Mouse (Mus musculus): ENCODE data around the gene Cdkl4. TPM values are rescaled to one million over a fixed set of nuclear protein-coding genes. Genes with fewer than 3 reads are reported as not detected.
"Not testable (repeated sequence)": the region's sequence is repeated elsewhere in the genome, so short reads cannot be mapped to it uniquely, and the experiment has no call there.

Gene Cdkl4
- polyA plus RNA-seq, 1 experiment = 18.3 TPM

GRCm38 (mm10) chr17:80575008-80575407 is 2.6 kb downstream of the Cdkl4 start:
- TF ChIP-seq POLR2A (IDR thresholded peaks at IDR 0.05; ENCODE audit: control insufficient read depth, low read depth, low read length) = no peak
- Histone ChIP-seq H3K4me1 (ENCODE audit: control insufficient read depth, insufficient read depth, low read length) (peaks cover 9% of the 10 kb centered on the region), H3K36me3 (ENCODE audit: control insufficient read depth, insufficient read depth, low read length) (no peaks in the 10 kb centered on the region; the same call in 1 of the 2 replicates)

GRCm38 (mm10) chr17:80574471-80574965 is 3.1 kb downstream of the Cdkl4 start:
- H3K36me3 ChIP-seq (ENCODE audit: control insufficient read depth, insufficient read depth, low read length) = no peaks in the 10 kb centered on the region; the same call in 1 of the 2 replicates
- H3K27ac ChIP-seq (ENCODE audit: control insufficient read depth, insufficient read depth, low read depth, low read length) = no peak overlapping the region
- TF ChIP-seq CTCF (IDR thresholded peaks at IDR 0.05; ENCODE audit: control insufficient read depth, insufficient read depth, insufficient replicate concordance, low read depth, low read length) (no peak), POLR2A (IDR thresholded peaks at IDR 0.05; ENCODE audit: control insufficient read depth, low read depth, low read length) (no peak)
- H3K27me3 ChIP-seq (ENCODE audit: control insufficient read depth, insufficient read depth, low read length) = no peaks in the 10 kb centered on the region
- H3K4me1 ChIP-seq (ENCODE audit: control insufficient read depth, insufficient read depth, low read length) = peaks cover 9% of the 10 kb centered on the region
- no peak overlapping the region for H3K4me3 ChIP-seq (ENCODE audit: control insufficient read depth, low read depth, low read length)

More at GRCm38 (mm10) chr17:80575008-80575407, 2.6 kb downstream of the Cdkl4 start:
- Histone ChIP-seq H3K27me3 (ENCODE audit: control insufficient read depth, insufficient read depth, low read length) (no peaks in the 10 kb centered on the region), H3K4me3 (ENCODE audit: control insufficient read depth, low read depth, low read length) (peak overlapping the region; percentile 72), H3K27ac (ENCODE audit: control insufficient read depth, insufficient read depth, low read depth, low read length) (no peak overlapping the region)

- no peaks in the 10 kb centered on the region for H3K27me3 ChIP-seq (ENCODE audit: control insufficient read depth, insufficient read depth, low read length)
- no peaks in the 10 kb centered on the region; the same call in 1 of the 2 replicates for H3K36me3 ChIP-seq (ENCODE audit: control insufficient read depth, insufficient read depth, low read length)
- peaks cover 6% of the 10 kb centered on the region; the same call in 1 of the 2 replicates for H3K4me1 ChIP-seq (ENCODE audit: control insufficient read depth, insufficient read depth, low read length)
- no peak overlapping the region for H3K27ac ChIP-seq (ENCODE audit: control insufficient read depth, insufficient read depth, low read depth, low read length)
- no peak overlapping the region for H3K4me3 ChIP-seq (ENCODE audit: control insufficient read depth, low read depth, low read length)
- TF ChIP-seq CTCF (IDR thresholded peaks at IDR 0.05; ENCODE audit: control insufficient read depth, insufficient read depth, insufficient replicate concordance, low read depth, low read length) (no peak), POLR2A (IDR thresholded peaks at IDR 0.05; ENCODE audit: control insufficient read depth, low read depth, low read length) (no peak)
Measured at GRCm38 (mm10) chr17:80572187-80572935, 5.3 kb downstream of the Cdkl4 start.

- no peak for TF ChIP-seq CTCF (IDR thresholded peaks at IDR 0.05; ENCODE audit: control insufficient read depth, insufficient read depth, insufficient replicate concordance, low read depth, low read length)
- no peak for TF ChIP-seq POLR2A (IDR thresholded peaks at IDR 0.05; ENCODE audit: control insufficient read depth, low read depth, low read length)
- H3K27me3 ChIP-seq (ENCODE audit: control insufficient read depth, insufficient read depth, low read length) = no peaks in the 10 kb centered on the region
- H3K36me3 ChIP-seq (ENCODE audit: control insufficient read depth, insufficient read depth, low read length) = no peaks in the 10 kb centered on the region; the same call in 1 of the 2 replicates
- no peak overlapping the region for H3K27ac ChIP-seq (ENCODE audit: control insufficient read depth, insufficient read depth, low read depth, low read length)
- no peaks in the 10 kb centered on the region for H3K4me1 ChIP-seq (ENCODE audit: control insufficient read depth, insufficient read depth, low read length)
- H3K4me3 ChIP-seq (ENCODE audit: control insufficient read depth, low read depth, low read length) = no peak overlapping the region
Measured at GRCm38 (mm10) chr17:80571460-80571859, 6.2 kb downstream of the Cdkl4 start.

- not testable (repeated sequence) for H3K36me3 ChIP-seq (ENCODE audit: control insufficient read depth, insufficient read depth, low read length); H3K4me3 ChIP-seq (ENCODE audit: control insufficient read depth, low read depth, low read length)
Measured at GRCm38 (mm10) chr17:80569718-80570117, 7.9 kb downstream of the Cdkl4 start.

GRCm38 (mm10) chr17:80568842-80569601 is 8.6 kb downstream of the Cdkl4 start:
- TF ChIP-seq CTCF (IDR thresholded peaks at IDR 0.05; ENCODE audit: control insufficient read depth, insufficient read depth, insufficient replicate concordance, low read depth, low read length) (no peak), POLR2A (IDR thresholded peaks at IDR 0.05; ENCODE audit: control insufficient read depth, low read depth, low read length) (no peak)
- H3K36me3 ChIP-seq (ENCODE audit: control insufficient read depth, insufficient read depth, low read length) = no peaks in the 10 kb centered on the region

More at GRCm38 (mm10) chr17:80569718-80570117, 7.9 kb downstream of the Cdkl4 start:
- H3K27me3 ChIP-seq (ENCODE audit: control insufficient read depth, insufficient read depth, low read length); H3K27ac ChIP-seq (ENCODE audit: control insufficient read depth, insufficient read depth, low read depth, low read length); H3K4me1 ChIP-seq (ENCODE audit: control insufficient read depth, insufficient read depth, low read length): not testable (repeated sequence)

GRCm38 (mm10) chr17:80568441-80568840 is 9.2 kb downstream of the Cdkl4 start:
- TF ChIP-seq POLR2A (IDR thresholded peaks at IDR 0.05; ENCODE audit: control insufficient read depth, low read depth, low read length) (no peak), CTCF (IDR thresholded peaks at IDR 0.05; ENCODE audit: control insufficient read depth, insufficient read depth, insufficient replicate concordance, low read depth, low read length) (no peak)
- H3K4me1 ChIP-seq (ENCODE audit: control insufficient read depth, insufficient read depth, low read length) = no peaks in the 10 kb centered on the region
- H3K4me3 ChIP-seq (ENCODE audit: control insufficient read depth, low read depth, low read length) = no peak overlapping the region

More at GRCm38 (mm10) chr17:80568842-80569601, 8.6 kb downstream of the Cdkl4 start:
- Histone ChIP-seq H3K4me1 (ENCODE audit: control insufficient read depth, insufficient read depth, low read length) (no peaks in the 10 kb centered on the region), H3K4me3 (ENCODE audit: control insufficient read depth, low read depth, low read length) (no peak overlapping the region), H3K27ac (ENCODE audit: control insufficient read depth, insufficient read depth, low read depth, low read length) (no peak overlapping the region), H3K27me3 (ENCODE audit: control insufficient read depth, insufficient read depth, low read length) (no peaks in the 10 kb centered on the region)

More at GRCm38 (mm10) chr17:80568441-80568840, 9.2 kb downstream of the Cdkl4 start:
- no peak overlapping the region for H3K27ac ChIP-seq (ENCODE audit: control insufficient read depth, insufficient read depth, low read depth, low read length)
- H3K36me3 ChIP-seq (ENCODE audit: control insufficient read depth, insufficient read depth, low read length) = no peaks in the 10 kb centered on the region
- no peaks in the 10 kb centered on the region for H3K27me3 ChIP-seq (ENCODE audit: control insufficient read depth, insufficient read depth, low read length)

All from testis, adult 2 months (tissue).